Mouse (Mus musculus): ENCODE data around the gene Rbm6.

Gene Rbm6

GRCm38 (mm10) chr9:107880411-107880810 is 7.4 kb upstream of the Rbm6 start:
- no peak for DNase-seq (ENCODE audit: low spot score)

GRCm38 (mm10) chr9:107872350-107873098 is 513 bp downstream of the Rbm6 start:
- peak; percentile 81 for DNase-seq (ENCODE audit: low spot score)

- no peak for DNase-seq (ENCODE audit: low spot score)
Observed at GRCm38 (mm10) chr9:107866081-107866480, 7.0 kb downstream of the Rbm6 start.

GRCm38 (mm10) chr9:107864493-107864892 is 8.5 kb downstream of the Rbm6 start:
- DNase-seq (ENCODE audit: low spot score): no peak

- DNase-seq (ENCODE audit: low spot score): no peak
Observed at GRCm38 (mm10) chr9:107858343-107858742, 14.7 kb downstream of the Rbm6 start.

- DNase-seq (ENCODE audit: low spot score): no peak
Observed at GRCm38 (mm10) chr9:107848922-107849321, 24.1 kb downstream of the Rbm6 start.

GRCm38 (mm10) chr9:107842709-107843108 is 30.3 kb downstream of the Rbm6 start:
- DNase-seq (ENCODE audit: low spot score): no peak

GRCm38 (mm10) chr9:107838869-107839268 is 34.2 kb downstream of the Rbm6 start:
- no peak for DNase-seq (ENCODE audit: low spot score)

GRCm38 (mm10) chr9:107833826-107834225 is 39.2 kb downstream of the Rbm6 start:
- DNase-seq (ENCODE audit: low spot score): no peak

GRCm38 (mm10) chr9:107831765-107832164 is 41.3 kb downstream of the Rbm6 start:
- no peak for DNase-seq (ENCODE audit: low spot score)

GRCm38 (mm10) chr9:107812132-107812531 is 60.9 kb downstream of the Rbm6 start:
- no peak for DNase-seq (ENCODE audit: low spot score)

GRCm38 (mm10) chr9:107810985-107811384 is 62.1 kb downstream of the Rbm6 start:
- no peak for DNase-seq (ENCODE audit: low spot score)

GRCm38 (mm10) chr9:107791714-107792113 is 81.3 kb downstream of the Rbm6 start:
- DNase-seq (ENCODE audit: low spot score): no peak

GRCm38 (mm10) chr9:107782536-107783203 is 90.4 kb downstream of the Rbm6 start:
- DNase-seq (ENCODE audit: low spot score): no peak

GRCm38 (mm10) chr9:107776809-107777208 is 96.2 kb downstream of the Rbm6 start:
- DNase-seq (ENCODE audit: low spot score): no peak

GRCm38 (mm10) chr9:107774411-107774810 is 98.6 kb downstream of the Rbm6 start:
- no peak for DNase-seq (ENCODE audit: low spot score)

GRCm38 (mm10) chr9:107771782-107772181 is 101.3 kb downstream of the Rbm6 start:
- no peak for DNase-seq (ENCODE audit: low spot score)

GRCm38 (mm10) chr9:107770374-107771290 is 102.4 kb downstream of the Rbm6 start, which contains the start of gene Rbm5:
TSS of gene Rbm5 (minus strand) at chr9:107770996.
- DNase-seq (ENCODE audit: low spot score): peak; percentile 81

GRCm38 (mm10) chr9:107770037-107770373 is 103.0 kb downstream of the Rbm6 start:
- no peak for DNase-seq (ENCODE audit: low spot score)

GRCm38 (mm10) chr9:107769445-107770000 is 103.5 kb downstream of the Rbm6 start:
- no peak for DNase-seq (ENCODE audit: low spot score)

GRCm38 (mm10) chr9:107768851-107769250 is 104.2 kb downstream of the Rbm6 start:
- no peak for DNase-seq (ENCODE audit: low spot score)

- DNase-seq (ENCODE audit: low spot score): no peak
Observed at GRCm38 (mm10) chr9:107759593-107759992, 113.4 kb downstream of the Rbm6 start.

Measured in ovary, postnatal 14 days (tissue).